Comparison of ENCODE assay signal across 22 mouse cellular contexts in genomic region chr1:167583195-167583594, GRCm38 (mm10). TPM values are rescaled to one million over a fixed set of nuclear protein-coding genes. Genes with fewer than 3 reads are reported as not detected.
A peak's percentile ranks its signal among the peaks of the same experiment; 100 is the strongest.
DNase-seq lines count a peak whose midpoint lies in the region; ATAC-seq and TF ChIP-seq lines count a peak whose summit lies in the region.
"Had no signal": no experiment of that assay in that cellular context is flagged by ENCODE, and none has a peak within 500 bp of the region (broad histone marks: within the 10 kb centered on the region; RNA-seq: fewer than 3 reads in every experiment).

No protein-coding gene starts in this region.

- no peaks in the 10 kb centered on the region for H3K9me3 ChIP-seq in forebrain, embryonic 13.5 days (replicated peaks)
- no peaks in the 10 kb centered on the region for H3K9me3 ChIP-seq in forebrain, embryonic 12.5 days
- H3K9me3 ChIP-seq: embryonic facial prominence, embryonic 10.5 days; hindbrain, embryonic 15.5 days; neural tube, embryonic 12.5 days had no signal

- DNase-seq in lung, postnatal 36 days = peak; percentile 4
- no peak for DNase-seq in lung, adult 2 months
- DNase-seq in brain, embryonic 14.5 days (ENCODE audit: low read depth) = peak; percentile 35
- peak; percentile 67 for DNase-seq in testis, postnatal 14 days (ENCODE audit: low spot score)
- DNase-seq in adrenal gland, postnatal 36 days = no peak
- DNase-seq: cerebellum, adult 9-11 months; gastrocnemius, postnatal 36 days; kidney, postnatal 10 days; right cerebral cortex, postnatal 14 days; thymus, postnatal 25 days had no signal

- no peak overlapping the region for H3K9ac ChIP-seq in forebrain, embryonic 13.5 days
- no peak overlapping the region for H3K9ac ChIP-seq in forebrain, embryonic 12.5 days
- H3K9ac ChIP-seq: hindbrain, embryonic 15.5 days; neural tube, embryonic 12.5 days had no signal

- no peak overlapping the region for H3K27ac ChIP-seq in forebrain, embryonic 13.5 days
- H3K27ac ChIP-seq in forebrain, embryonic 12.5 days = no peak overlapping the region
- H3K27ac ChIP-seq: embryonic facial prominence, embryonic 10.5 days; hindbrain, embryonic 15.5 days; layer of hippocampus, adult 2 months; left cerebral cortex, adult 2 months; macrophage; neural tube, embryonic 12.5 days had no signal

- no peaks in the 10 kb centered on the region for H3K27me3 ChIP-seq in forebrain, embryonic 13.5 days
- H3K27me3 ChIP-seq in forebrain, embryonic 12.5 days = peaks cover 6% of the 10 kb centered on the region; the same call in 1 of the 2 replicates
- H3K27me3 ChIP-seq: hindbrain, embryonic 15.5 days had no signal

- 66% methylated on average over 6 of the region's 6 CpGs for WGBS in forebrain, embryonic 13.5 days
- 62% methylated on average over 6 of the region's 6 CpGs for WGBS in forebrain, embryonic 12.5 days
- WGBS in lung, adult 2 months = 54% methylated on average over 6 of the region's 6 CpGs

- no peak overlapping the region for H3K4me2 ChIP-seq in forebrain, embryonic 13.5 days
- H3K4me2 ChIP-seq in forebrain, embryonic 12.5 days = no peak overlapping the region
- H3K4me2 ChIP-seq: heart, embryonic 11.5 days; neural tube, embryonic 12.5 days had no signal

- ATAC-seq in forebrain, embryonic 13.5 days = peak; percentile 31; the same call in 1 of the 2 replicates
- ATAC-seq in forebrain, embryonic 12.5 days (ENCODE audit: low FRiP score) = no peak
- ATAC-seq: intestine, postnatal 0 days; Patski had no signal

- H3K4me1 ChIP-seq in forebrain, embryonic 13.5 days = peaks cover 16% of the 10 kb centered on the region
- H3K4me1 ChIP-seq in forebrain, embryonic 12.5 days = peaks cover 15% of the 10 kb centered on the region
- no peaks in the 10 kb centered on the region for H3K4me1 ChIP-seq in lung, adult 2 months (ENCODE audit: control insufficient read depth, insufficient read depth, low read length)

- TF ChIP-seq CTCF in lung, adult 2 months (IDR thresholded peaks at IDR 0.05; ENCODE audit: insufficient read depth, low read length) = no peak
- no peak for TF ChIP-seq CTCF in brain, embryonic 14.5 days (IDR thresholded peaks at IDR 0.05; ENCODE audit: borderline replicate concordance, extremely low read depth, insufficient read depth, insufficient read length)

- TF ChIP-seq POLR2A in lung, adult 2 months (IDR thresholded peaks at IDR 0.05; ENCODE audit: borderline replicate concordance, extremely low read depth, low read depth, low read length) = no peak
- TF ChIP-seq POLR2A in brain, embryonic 14.5 days (IDR thresholded peaks at IDR 0.05; ENCODE audit: borderline replicate concordance, extremely low read depth, insufficient read depth, insufficient read length, poor library complexity, severe bottlenecking) = no peak

- no peak overlapping the region for H3K4me3 ChIP-seq in forebrain, embryonic 13.5 days
- H3K4me3 ChIP-seq in forebrain, embryonic 12.5 days (replicated peaks) = no peak overlapping the region
- H3K4me3 ChIP-seq in lung, adult 2 months (replicated peaks; ENCODE audit: extremely low read depth, low read depth, low read length) = no peak overlapping the region
- H3K4me3 ChIP-seq: embryonic facial prominence, embryonic 10.5 days; hindbrain, embryonic 15.5 days; layer of hippocampus, adult 2 months; left cerebral cortex, adult 2 months; neural tube, embryonic 12.5 days had no signal

- H3K36me3 ChIP-seq in forebrain, embryonic 13.5 days (ENCODE audit: poor library complexity, severe bottlenecking) = no peaks in the 10 kb centered on the region
- no peaks in the 10 kb centered on the region for H3K36me3 ChIP-seq in forebrain, embryonic 12.5 days (replicated peaks)
- H3K36me3 ChIP-seq: embryonic facial prominence, embryonic 10.5 days; hindbrain, embryonic 15.5 days; neural tube, embryonic 12.5 days had no signal

RNA-seq across cellular contexts. Expression of gene Rxrg, which starts 15.0 kb away (rescaled TPM):
- 5.6 and 13.4 TPM in 2 replicates for polyA plus RNA-seq in forebrain, embryonic 13.5 days (2015; fragmentation: Nextera tagmentation; extraction: Ambion mirVana)
- polyA plus RNA-seq in forebrain, embryonic 12.5 days (2016; fragmentation: Nextera tagmentation; extraction: Ambion mirVana) = 3.1 and 3.8 TPM in 2 replicates
- 1.7 and 4.0 TPM in 2 replicates for polyA plus RNA-seq in lung, adult 2 months (2012; rRNA removed)
- polyA plus RNA-seq in brain, embryonic 14.5 days (2012; rRNA removed) = 7.6 and 10.3 TPM in 2 replicates
- total RNA-seq in adrenal gland, postnatal 36 days (2021) = 1 to 10 TPM; 4.8 to 5.1 TPM
- total RNA-seq: monocyte, adult 5-6 weeks had no signal
- polyA plus RNA-seq: macrophage, Patski had no signal

Comparison
In these comparisons a context has a peak if more than half of its experiments do, and no peak if none do; other contexts are left out.
1. DNase-seq: peak in lung, postnatal 36 days (single experiment), brain, embryonic 14.5 days (single experiment) and testis, postnatal 14 days (single experiment); none in lung, adult 2 months (single experiment) and adrenal gland, postnatal 36 days (0 of 2).